Mouse (Mus musculus) MEL (cell line): ENCODE results near the gene Olfr509. TPM values are rescaled to one million over a fixed set of nuclear protein-coding genes. Genes with fewer than 3 reads are reported as not detected.
"Not testable (repeated sequence)": the region's sequence is repeated elsewhere in the genome, so short reads cannot be mapped to it uniquely, and the experiment has no call there.

ENCODE experiments used
- DNase-seq: peaks from one replicate; pipeline ENCODE4 v3.0.0; 2011; ENCODE audit warnings: low read depth, low spot score
- H3K27ac ChIP-seq: 2 replicates; pipeline ENCODE4 v1.5.1; 2012; ENCODE audit warnings: low read depth, mild to moderate bottlenecking, control low read depth, low read length, moderate library complexity; ENCODE audit not compliant: control insufficient read depth
- H3K27me3 ChIP-seq, 2 experiments: fragments of 150-350 bp in 1 of 2; sonication (generic) in 1 of 2; 2 replicates each; pipeline ENCODE4 v1.6.1; 2012; ENCODE audit warnings: low read length in 2 of 2, mild to moderate bottlenecking in 2 of 2, improper control_type of control experiment in 1 of 2, moderate library complexity in 1 of 2; ENCODE audit not compliant: insufficient read depth in 2 of 2, control insufficient read depth in 1 of 2
- H3K36me3 ChIP-seq, 2 experiments: 2 replicates each; pipeline ENCODE4 v1.6.1; 2012 to 2014; ENCODE audit warnings: low read length in 2 of 2, improper control_type of control experiment in 1 of 2, inconsistent platforms in 1 of 2, mild to moderate bottlenecking in 1 of 2; ENCODE audit not compliant: insufficient read depth in 2 of 2, control insufficient read depth in 1 of 2
- H3K4me1 ChIP-seq, 2 experiments: fragments of 150-350 bp in 1 of 2; sonication (generic) in 1 of 2; 2 replicates each; pipeline ENCODE4 v1.6.1; 2012; ENCODE audit warnings: low read length in 2 of 2, improper control_type of control experiment in 1 of 2, mild to moderate bottlenecking in 1 of 2; ENCODE audit not compliant: insufficient read depth in 2 of 2, control insufficient read depth in 1 of 2
- H3K4me3 ChIP-seq, 2 experiments: fragments of 150-350 bp in 1 of 2; sonication (generic) in 1 of 2; 2 replicates each; pipeline ENCODE4 v1.5.1; 2012; ENCODE audit warnings: low read depth in 2 of 2, low read length in 2 of 2, mild to moderate bottlenecking in 2 of 2, moderate library complexity in 2 of 2, control low read depth in 1 of 2, improper control_type of control experiment in 1 of 2; ENCODE audit not compliant: control insufficient read depth in 1 of 2, insufficient read depth in 1 of 2
- H3K79me2 ChIP-seq: 2 replicates; pipeline ENCODE4 v1.6.1; 2012; ENCODE audit warnings: mild to moderate bottlenecking, low read length, moderate library complexity; ENCODE audit not compliant: control insufficient read depth, poor library complexity, insufficient read depth
- H3K9ac ChIP-seq: 2 replicates; pipeline ENCODE4 v1.6.1; 2012; ENCODE audit warnings: low read depth, mild to moderate bottlenecking, control low read depth, low read length, moderate library complexity; ENCODE audit not compliant: control insufficient read depth, poor library complexity, severe bottlenecking
- H3K9me3 ChIP-seq: fragments of 150-350 bp; sonication (generic); replicated peaks from 2 replicates; pipeline ENCODE4 v1.6.1; 2012; ENCODE audit warnings: mild to moderate bottlenecking, low read length, improper control_type of control experiment, moderate library complexity; ENCODE audit not compliant: insufficient read depth
- BHLHE40 ChIP-seq: IDR thresholded peaks from 2 replicates; pipeline ENCODE4 v1.6.1; 2012; ENCODE audit warnings: low read depth, mild to moderate bottlenecking, inconsistent platforms, low read length, improper control_type of control experiment, borderline replicate concordance
- CHD1 ChIP-seq: IDR thresholded peaks from 2 replicates; pipeline ENCODE4 v1.6.1; 2012; ENCODE audit warnings: low read depth, mild to moderate bottlenecking, inconsistent platforms, low read length, improper control_type of control experiment
- CTCF ChIP-seq, 3 experiments: IDR thresholded peaks in 2 of 3; conservative IDR thresholded peaks in 1 of 3; 2 replicates each; pipeline ENCODE4 v1.5.1; 2011 to 2012; ENCODE audit warnings: low read length in 3 of 3, low read depth in 2 of 3, mild to moderate bottlenecking in 2 of 3, improper control_type of control experiment in 1 of 3, inconsistent platforms in 1 of 3, mixed read lengths in 1 of 3, moderate library complexity in 1 of 3; ENCODE audit not compliant: control insufficient read depth in 1 of 3, insufficient read depth in 1 of 3, poor library complexity in 1 of 3, severe bottlenecking in 1 of 3
- E2F4 ChIP-seq: IDR thresholded peaks from 2 replicates; pipeline ENCODE4 v1.6.1; 2011; ENCODE audit warnings: low read depth, low read length, improper control_type of control experiment, borderline replicate concordance
- EP300 ChIP-seq, 2 experiments: IDR thresholded peaks; 2 replicates each; pipeline ENCODE4 v1.6.1; 2011; ENCODE audit warnings: improper control_type of control experiment in 2 of 2, low read length in 2 of 2, low read depth in 1 of 2, mild to moderate bottlenecking in 1 of 2
- GABPA ChIP-seq: IDR thresholded peaks from 2 replicates; pipeline ENCODE4 v1.6.1; 2012; ENCODE audit warnings: low read depth, mild to moderate bottlenecking, inconsistent platforms, low read length, improper control_type of control experiment, moderate library complexity
- JUND ChIP-seq: IDR thresholded peaks from 2 replicates; pipeline ENCODE4 v1.6.1; 2011; ENCODE audit warnings: low read depth, mild to moderate bottlenecking, improper control_type of control experiment, low read length
- KAT2A ChIP-seq: conservative IDR thresholded peaks from 2 replicates; pipeline ENCODE4 v1.6.1; 2012; ENCODE audit warnings: low read depth, low read length, improper control_type of control experiment, inconsistent platforms
- MAFK ChIP-seq: IDR thresholded peaks from 2 replicates; pipeline ENCODE4 v1.6.1; 2011; ENCODE audit warnings: low read depth, mild to moderate bottlenecking, low read length, improper control_type of control experiment, borderline replicate concordance
- MAX ChIP-seq: IDR thresholded peaks from 2 replicates; pipeline ENCODE4 v1.6.1; 2011; ENCODE audit warnings: low read length, improper control_type of control experiment
- MAZ ChIP-seq: IDR thresholded peaks from 2 replicates; pipeline ENCODE4 v1.6.1; 2012; ENCODE audit warnings: low read depth, mild to moderate bottlenecking, inconsistent platforms, low read length, improper control_type of control experiment
- MEF2A ChIP-seq: IDR thresholded peaks from 2 replicates; pipeline ENCODE4 v1.6.1; 2014; ENCODE audit warnings: low read depth, mild to moderate bottlenecking, inconsistent platforms, low read length, improper control_type of control experiment; ENCODE audit not compliant: poor library complexity, insufficient replicate concordance, severe bottlenecking; ENCODE audit errors: extremely low read depth
- MYB ChIP-seq: IDR thresholded peaks from 2 replicates; pipeline ENCODE4 v1.6.1; 2011; ENCODE audit warnings: mild to moderate bottlenecking, low read depth, low read length, improper control_type of control experiment
- POLR2AphosphoS2 ChIP-seq: IDR thresholded peaks from 2 replicates; pipeline ENCODE4 v1.6.1; 2011; ENCODE audit warnings: low read length, improper control_type of control experiment
- POLR2AphosphoS5 ChIP-seq: IDR thresholded peaks from 2 replicates; pipeline ENCODE4 v1.6.1; 2012; ENCODE audit warnings: low read depth, borderline replicate concordance, mild to moderate bottlenecking, inconsistent platforms, low read length, moderate library complexity, mixed read lengths
- RAD21 ChIP-seq: IDR thresholded peaks from 2 replicates; pipeline ENCODE4 v1.6.1; 2011; ENCODE audit warnings: mild to moderate bottlenecking, low read depth, low read length, improper control_type of control experiment
- RCOR1 ChIP-seq: IDR thresholded peaks from 2 replicates; pipeline ENCODE4 v1.6.1; 2012; ENCODE audit warnings: low read depth, mild to moderate bottlenecking, inconsistent platforms, low read length, improper control_type of control experiment
- SIN3A ChIP-seq: IDR thresholded peaks from 2 replicates; pipeline ENCODE4 v1.6.1; 2012; ENCODE audit warnings: low read length, improper control_type of control experiment, inconsistent platforms
- SMC3 ChIP-seq: IDR thresholded peaks from 2 replicates; pipeline ENCODE4 v1.6.1; 2011; ENCODE audit warnings: low read depth, low read length, improper control_type of control experiment
- TAL1 ChIP-seq: IDR thresholded peaks from 2 replicates; pipeline ENCODE4 v1.6.1; 2012; ENCODE audit warnings: mild to moderate bottlenecking, inconsistent platforms, low read length, moderate library complexity, mixed read lengths
- TBP ChIP-seq: IDR thresholded peaks from 2 replicates; pipeline ENCODE4 v1.8.0; 2011; ENCODE audit warnings: low read depth, low read length, improper control_type of control experiment
- TCF12 ChIP-seq: IDR thresholded peaks from 2 replicates; pipeline ENCODE4 v1.6.1; 2014; ENCODE audit warnings: low read depth, mild to moderate bottlenecking, inconsistent platforms, low read length, improper control_type of control experiment, moderate library complexity
- UBTF ChIP-seq: IDR thresholded peaks from 2 replicates; pipeline ENCODE4 v1.6.1; 2012; ENCODE audit warnings: low read depth, mild to moderate bottlenecking, inconsistent platforms, low read length, improper control_type of control experiment, moderate library complexity, borderline replicate concordance; ENCODE audit not compliant: insufficient read depth
- USF2 ChIP-seq, 2 experiments: IDR thresholded peaks; 2 replicates each; pipeline ENCODE4 v1.6.1; 2011 to 2012; ENCODE audit warnings: improper control_type of control experiment in 2 of 2, low read length in 2 of 2, borderline replicate concordance in 1 of 2, inconsistent platforms in 1 of 2, low read depth in 1 of 2, mild to moderate bottlenecking in 1 of 2; ENCODE audit not compliant: insufficient read depth in 1 of 2
- ZKSCAN1 ChIP-seq: IDR thresholded peaks from 2 replicates; pipeline ENCODE4 v1.6.1; 2012; ENCODE audit warnings: low read depth, mild to moderate bottlenecking, inconsistent platforms, low read length, improper control_type of control experiment, moderate library complexity
- ZNF384 ChIP-seq: IDR thresholded peaks from 2 replicates; pipeline ENCODE4 v1.6.1; 2012; ENCODE audit warnings: low read depth, mild to moderate bottlenecking, inconsistent platforms, low read length, improper control_type of control experiment
- polyA plus RNA-seq, 2 experiments: library from polyadenylated mRNA; stranded (reverse) in 1 of 2; unstranded in 1 of 2; fragments of >175 nt in 1 of 2; fragments of >200 nt in 1 of 2; gene quantifications; 2 replicates each; pipeline versions ENCODE4 v1.2.1 to v1.2.4; 2012; ENCODE audit warnings: low replicate concordance in 2 of 2, low read depth in 1 of 2; ENCODE audit not compliant: insufficient read length in 2 of 2, insufficient read depth in 1 of 2, missing spikeins in 1 of 2
- total RNA-seq: library from RNA; depleted of rRNA; stranded (reverse); fragments of 300-350 nt; gene quantifications from 2 replicates; pipeline ENCODE4 v1.2.3, GENCODE M21; 2012

Gene Olfr509
- total and polyA plus RNA-seq, 3 experiments = not detected

- Histone ChIP-seq H3K79me2 (no peaks in the 10 kb centered on the region), H3K9ac (no peak overlapping the region), H3K27ac (no peak overlapping the region), H3K27me3 (no peaks in the 10 kb centered on the region), H3K4me3 (no peak overlapping the region), H3K36me3 (no peaks in the 10 kb centered on the region; a peak in 1 of 4 replicates), H3K4me1 (0 out of 4 replicates have a peak, but pooled peaks cover 0 to 2% of the 10 kb centered on the region in 2 experiments), H3K9me3 (no peaks in the 10 kb centered on the region)
- TF ChIP-seq MEF2A (no peak), ZNF384 (no peak), ZKSCAN1 (no peak), CTCF (IDR thresholded peaks at IDR 0.05 in 2 of 3, conservative IDR thresholded peaks at IDR 0.05 in 1 of 3; ENCODE audit: control insufficient read depth in 1 of 3, insufficient read depth in 1 of 3, low read depth in 2 of 3, low read length in 3 of 3, poor library complexity in 1 of 3, severe bottlenecking in 1 of 3) (no peak), SIN3A (no peak), E2F4 (no peak), EP300 (IDR thresholded peaks at IDR 0.05; ENCODE audit: low read depth in 1 of 2, low read length in 2 of 2) (no peak), TAL1 (no peak), MAZ (no peak), MAX (no peak), TCF12 (no peak), RCOR1 (no peak)
- no peak for DNase-seq
Measured at GRCm38 (mm10) chr7:108614110-108614509, 37.6 kb downstream of the Olfr509 start.

GRCm38 (mm10) chr7:108610487-108610886 lies 41.2 kb downstream of the Olfr509 start, which contains the start of gene Olfr506:
TSS of gene Olfr506 (plus strand) at chr7:108610787.
- H3K4me1 ChIP-seq = 0 out of 4 replicates have a peak, but pooled peaks cover 0 to 2% of the 10 kb centered on the region in 2 experiments
- H3K9ac ChIP-seq = no peak within 1 kb of the TSS
- H3K9me3 ChIP-seq = no peaks in the 10 kb centered on the region
- no peak for TF ChIP-seq TBP
- TF ChIP-seq POLR2AphosphoS5 = no peak
- no peak for TF ChIP-seq MYB
- TF ChIP-seq KAT2A = no peak
- TF ChIP-seq POLR2AphosphoS2 = no peak
- TF ChIP-seq RAD21 = no peak
- TF ChIP-seq ZKSCAN1 = no peak
- no peak for TF ChIP-seq TAL1
- TF ChIP-seq GABPA = no peak
- TF ChIP-seq RCOR1 = no peak
- no peak for TF ChIP-seq E2F4
- no peak for TF ChIP-seq SMC3
- no peak for TF ChIP-seq USF2 (IDR thresholded peaks at IDR 0.05; ENCODE audit: borderline replicate concordance in 1 of 2, insufficient read depth in 1 of 2, low read depth in 1 of 2, low read length in 2 of 2)
- no peak for TF ChIP-seq ZNF384
- TF ChIP-seq MAFK = no peak
- no peak for TF ChIP-seq SIN3A
- TF ChIP-seq UBTF = no peak
- no peak for TF ChIP-seq JUND
- no peak for TF ChIP-seq CHD1
- TF ChIP-seq BHLHE40 = no peak
- no peaks in the 10 kb centered on the region for H3K79me2 ChIP-seq
- H3K36me3 ChIP-seq = no peaks in the 10 kb centered on the region; a peak in 1 of 4 replicates
- no peaks in the 10 kb centered on the region for H3K27me3 ChIP-seq
- no peak for DNase-seq
- H3K4me3 ChIP-seq = no peak within 1 kb of the TSS
- no peak within 1 kb of the TSS for H3K27ac ChIP-seq

GRCm38 (mm10) chr7:108601916-108602315 lies 49.8 kb downstream of the Olfr509 start:
- H3K27me3 ChIP-seq, H3K4me1 ChIP-seq, H3K4me3 ChIP-seq, H3K27ac ChIP-seq, H3K9ac ChIP-seq, H3K9me3 ChIP-seq, DNase-seq, H3K79me2 ChIP-seq, H3K36me3 ChIP-seq: not testable (repeated sequence)
